Mouse (Mus musculus) C2C12 (cell line): ENCODE results near the gene Pnpla2.

Experiments used
- CEBPB ChIP-seq: IDR thresholded peaks from one replicate; pipeline ENCODE4 v1.6.1; 2011; ENCODE audit warnings: low read depth, mild to moderate bottlenecking, control low read depth, moderate library complexity
- CTCF ChIP-seq: IDR thresholded peaks from one replicate; pipeline ENCODE4 v1.5.1; 2011; ENCODE audit not compliant: control insufficient read depth, insufficient read depth, insufficient read length
- MAX ChIP-seq: IDR thresholded peaks from one replicate; pipeline ENCODE4 v1.6.1; 2011; ENCODE audit warnings: mild to moderate bottlenecking, control low read depth
- MYOD1 ChIP-seq: IDR thresholded peaks from one replicate; pipeline ENCODE4 v1.6.1; 2011; ENCODE audit warnings: low read depth; ENCODE audit not compliant: control insufficient read depth, insufficient read length
- USF1 ChIP-seq: IDR thresholded peaks from one replicate; pipeline ENCODE4 v1.6.1; 2011; ENCODE audit warnings: low read depth, mild to moderate bottlenecking, control low read depth, moderate library complexity

GRCm38 (mm10) chr7:141459301-141459711 lies 4.3 kb downstream of the Pnpla2 start:
- TF ChIP-seq CTCF (no peak), MAX (no peak), USF1 (no peak), MYOD1 (no peak), CEBPB (no peak)
